Mouse (Mus musculus): Measurements from ENCODE around the gene Ly6g6e.

The Ly6g6e gene

DNA sequence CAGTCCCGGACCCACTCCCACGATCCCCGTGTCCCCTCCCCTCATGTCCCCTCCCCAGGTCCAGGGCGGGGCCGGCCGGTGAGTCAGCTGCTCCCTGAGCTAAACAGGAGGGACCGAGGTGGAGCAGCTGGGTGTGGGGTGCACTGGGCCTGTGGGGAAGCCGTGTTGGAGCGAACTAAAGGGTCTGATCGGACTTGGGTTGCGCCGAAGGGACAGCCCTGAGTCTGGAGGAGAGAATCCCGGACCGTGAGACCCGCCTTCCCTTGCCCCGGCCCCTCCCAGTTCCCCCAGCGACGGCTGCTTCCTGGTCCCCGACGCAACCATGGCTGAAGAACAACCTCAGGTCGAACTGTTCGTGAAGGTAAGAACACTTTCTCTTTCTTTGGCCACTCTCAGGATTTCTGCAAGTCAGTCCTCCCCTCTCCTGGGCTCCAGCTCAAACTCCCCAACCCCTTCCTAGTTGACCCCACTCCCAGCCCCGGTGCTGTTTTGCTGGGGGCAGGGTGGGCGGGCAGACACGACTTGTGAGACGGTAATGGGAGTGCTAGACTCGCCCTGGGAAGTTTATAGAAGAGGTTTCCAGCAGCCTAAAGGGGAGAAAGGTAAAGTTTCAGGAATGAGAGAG is 26.5 kb upstream of the Ly6g6e start:
- peak; percentile 84 to 91 for DNase-seq

DNA sequence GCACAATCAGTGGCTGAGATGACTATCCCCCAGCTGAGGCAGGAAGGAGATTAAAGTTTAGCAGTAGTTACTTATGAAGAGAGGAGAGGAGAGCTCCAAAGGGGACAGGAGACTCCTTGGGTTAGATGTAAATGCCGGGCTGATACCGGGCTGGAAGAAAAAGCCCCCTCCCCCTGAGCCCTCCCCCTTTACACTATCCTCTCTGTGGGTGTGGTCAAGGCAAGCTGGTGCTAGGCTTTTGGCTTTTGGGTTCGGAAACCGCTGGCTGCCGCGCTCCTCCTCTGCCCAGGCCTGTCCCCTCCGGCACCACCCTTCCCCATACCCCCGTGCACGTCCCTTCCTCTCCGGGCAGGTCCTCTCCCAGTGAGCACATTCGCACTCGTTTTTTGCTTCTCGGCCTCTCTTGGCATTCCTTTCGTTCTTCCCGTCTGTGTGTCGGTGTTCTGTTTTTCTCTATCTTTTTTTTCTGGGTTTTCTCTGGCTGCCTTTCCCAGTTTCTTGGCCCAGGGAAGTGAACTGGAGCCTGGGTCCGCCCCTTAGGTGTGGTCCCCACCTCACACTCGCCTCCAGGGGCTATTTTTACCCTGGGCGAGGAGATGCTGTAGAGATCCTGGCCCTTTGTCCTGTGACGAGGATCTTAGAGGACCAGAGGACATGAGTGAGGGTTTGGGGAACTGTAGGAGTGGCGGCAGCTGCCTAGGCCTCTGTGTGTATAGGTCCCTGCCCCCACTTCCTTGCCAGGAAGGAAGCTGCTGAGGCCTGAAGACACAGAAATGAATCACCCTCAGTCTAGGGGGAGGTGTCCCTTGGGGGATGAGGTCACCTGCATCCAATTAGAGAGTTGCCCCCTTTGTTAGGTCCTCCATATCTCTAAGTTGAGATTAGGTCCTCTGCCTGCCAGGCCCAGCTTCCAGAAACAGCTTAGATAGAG is 25.3 kb upstream of the Ly6g6e start:
- DNase-seq: peak; percentile 83 to 90

DNA sequence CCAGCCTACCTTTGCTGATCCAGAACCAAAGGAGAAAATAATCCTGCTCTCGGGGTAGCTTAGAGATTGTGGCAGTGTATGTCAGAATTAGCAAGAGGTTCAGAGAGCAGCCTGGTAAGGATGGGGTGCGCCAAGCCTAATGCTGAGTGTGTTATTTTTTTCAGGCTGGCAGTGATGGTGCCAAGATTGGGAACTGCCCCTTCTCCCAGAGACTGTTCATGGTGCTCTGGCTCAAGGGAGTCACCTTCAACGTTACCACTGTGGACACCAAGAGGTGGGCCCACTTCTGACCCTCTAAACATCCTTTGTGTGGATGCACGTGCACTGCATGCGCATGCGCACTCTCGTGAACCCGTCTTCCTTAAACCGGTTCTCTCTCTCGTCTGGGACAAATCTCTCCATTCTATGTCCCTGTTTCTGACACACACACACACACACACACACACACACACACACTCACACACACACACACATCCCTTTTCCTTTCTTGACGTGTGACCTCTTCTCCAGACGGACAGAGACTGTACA is 24.4 kb upstream of the Ly6g6e start:
- DNase-seq: peak in 1 of 2 experiments; percentile 28

DNA sequence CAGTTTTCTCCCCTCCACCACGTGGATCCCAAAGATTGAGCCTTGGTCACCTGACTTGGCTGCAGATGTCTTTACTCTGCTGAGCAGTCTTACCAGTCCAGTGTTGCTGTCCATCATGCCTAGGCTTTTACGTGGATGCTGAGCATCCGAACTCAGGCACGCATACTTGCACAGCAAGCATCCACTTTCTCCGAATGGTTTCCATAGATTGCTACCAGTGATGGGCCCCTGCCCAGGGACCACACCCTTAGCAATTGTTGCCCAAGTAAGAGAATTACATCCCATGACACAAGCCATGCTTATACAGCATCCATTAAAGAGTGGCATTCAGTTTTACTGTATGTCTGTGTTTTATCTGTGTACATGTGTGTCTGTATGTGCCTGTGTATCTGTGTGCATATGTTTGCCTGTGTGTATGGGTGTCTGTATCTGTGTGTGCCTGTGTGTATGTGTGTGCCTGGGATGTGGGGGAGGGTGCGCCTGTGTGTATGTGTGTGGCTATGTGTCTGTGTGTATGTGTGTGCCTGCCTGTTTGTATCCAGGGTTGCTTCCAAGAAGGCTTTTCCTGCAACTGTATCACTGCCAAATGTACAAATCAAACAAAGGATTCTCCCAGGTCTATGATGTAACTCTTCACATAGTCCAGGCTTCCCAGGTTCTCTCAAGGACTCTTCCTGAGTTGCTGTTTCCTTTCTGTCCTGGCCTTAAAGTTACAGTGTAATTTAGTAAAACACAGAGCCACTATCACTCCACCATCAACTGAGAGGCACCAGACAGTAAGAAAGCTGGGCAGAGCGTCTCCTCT is 20.8 kb upstream of the Ly6g6e start:
- peak in 1 of 2 experiments; percentile 51 for DNase-seq

DNA sequence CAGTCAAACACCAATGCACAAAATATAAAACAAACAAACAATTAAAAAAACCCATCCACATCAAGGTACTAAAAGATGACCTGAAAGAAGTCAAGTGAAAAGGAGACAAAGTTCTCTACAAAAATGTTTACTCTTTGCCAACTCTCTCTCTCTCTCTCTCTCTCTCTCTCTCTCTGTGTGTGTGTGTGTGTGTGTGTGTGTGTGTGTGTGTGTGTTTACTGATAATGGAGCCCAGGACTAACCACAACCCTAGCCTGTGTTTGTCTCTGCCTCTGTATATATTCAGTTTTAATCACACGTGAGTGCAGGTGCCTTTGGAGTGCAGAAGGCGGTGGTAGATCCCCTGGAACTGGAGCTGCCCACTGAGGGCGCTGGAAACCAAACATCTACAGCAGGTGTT is 19.6 kb upstream of the Ly6g6e start:
- DNase-seq: no peak

DNA sequence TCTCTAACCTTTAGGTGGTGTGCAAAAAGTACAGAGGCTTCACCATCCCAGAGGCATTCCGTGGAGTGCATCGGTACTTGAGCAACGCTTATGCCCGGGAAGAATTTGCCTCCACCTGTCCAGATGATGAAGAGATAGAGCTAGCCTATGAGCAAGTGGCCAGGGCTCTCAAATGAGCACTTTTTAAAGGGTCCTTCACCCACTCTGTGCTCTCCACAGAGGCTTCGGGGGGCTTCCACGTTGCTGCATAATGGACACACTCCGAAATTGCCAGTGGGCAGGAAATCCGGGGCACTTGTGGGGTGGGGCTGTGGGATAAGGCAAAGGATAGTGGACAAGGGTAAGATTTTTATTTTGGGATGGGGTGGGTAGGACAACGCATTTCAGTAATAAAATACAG is 18.4 kb upstream of the Ly6g6e start:
- DNase-seq: no peak

GRCm38 (mm10) chr17:35058911-35059892 is 17.5 kb upstream of the Ly6g6e start, which contains the start of gene Ddah2:
Gene Ddah2 (plus strand): TSS chr17:35059035.
- DNase-seq: peak; percentile 93 to 95

DNA sequence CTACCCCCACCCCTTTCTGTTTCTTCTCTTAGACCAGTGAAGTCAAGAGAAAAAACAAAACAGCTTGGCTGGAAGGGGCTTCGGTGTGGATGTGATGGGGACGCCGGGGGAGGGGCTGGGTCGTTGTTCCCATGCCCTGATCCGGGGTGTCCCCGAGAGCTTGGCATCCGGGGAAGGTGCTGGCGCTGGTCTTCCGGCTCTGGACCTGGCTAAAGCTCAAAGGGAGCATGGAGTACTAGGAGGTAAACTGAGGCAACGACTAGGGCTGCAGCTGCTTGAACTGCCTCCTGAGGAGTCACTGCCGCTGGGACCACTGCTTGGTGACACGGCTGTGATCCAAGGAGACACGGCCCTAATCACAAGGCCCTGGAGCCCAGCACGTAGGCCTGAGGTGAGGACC is 16.6 kb upstream of the Ly6g6e start:
- DNase-seq: peak in 1 of 2 experiments; percentile 50

GRCm38 (mm10) chr17:35060737-35061297 is 15.9 kb upstream of the Ly6g6e start:
- DNase-seq: peak; percentile 47 to 58

- peak in 1 of 2 experiments; percentile 23 for DNase-seq
Observed at GRCm38 (mm10) chr17:35061299-35061698, 15.4 kb upstream of the Ly6g6e start.

GRCm38 (mm10) chr17:35063466-35063865 is 13.2 kb upstream of the Ly6g6e start:
- no peak for DNase-seq

GRCm38 (mm10) chr17:35064378-35064877 is 12.3 kb upstream of the Ly6g6e start:
- no peak for DNase-seq

- DNase-seq: peak; percentile 77 to 88
Observed at GRCm38 (mm10) chr17:35064951-35065947, 11.5 kb upstream of the Ly6g6e start, which contains the start of gene Ly6g6c. Gene Ly6g6c (plus strand): TSS chr17:35065388.

DNA sequence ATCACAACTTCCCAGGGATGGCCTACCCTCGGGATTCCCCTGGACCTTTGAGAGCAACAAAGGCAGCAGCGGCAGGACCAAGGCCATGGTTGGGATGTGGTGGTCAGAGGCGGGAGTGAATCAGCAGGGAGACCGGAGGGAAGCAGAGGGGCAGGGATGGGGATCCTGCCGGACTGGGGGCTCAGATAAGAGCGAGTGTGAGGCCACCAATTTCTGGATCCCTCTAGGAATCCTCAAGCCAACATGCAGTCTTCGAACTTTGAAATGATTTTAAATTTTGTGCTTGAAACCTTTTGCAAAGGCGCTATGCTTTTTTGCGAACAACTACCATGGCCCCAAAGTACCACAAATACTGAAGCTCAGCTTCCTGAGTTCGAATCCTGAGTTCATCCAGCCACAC is 10.6 kb upstream of the Ly6g6e start, which contains the start of gene Mpig6b:
Gene Mpig6b (minus strand): TSS at position 101 of the 400 bp plus-strand sequence.
- no peak for DNase-seq

- DNase-seq: no peak
Observed at GRCm38 (mm10) chr17:35068213-35068914, 8.3 kb upstream of the Ly6g6e start.

DNA sequence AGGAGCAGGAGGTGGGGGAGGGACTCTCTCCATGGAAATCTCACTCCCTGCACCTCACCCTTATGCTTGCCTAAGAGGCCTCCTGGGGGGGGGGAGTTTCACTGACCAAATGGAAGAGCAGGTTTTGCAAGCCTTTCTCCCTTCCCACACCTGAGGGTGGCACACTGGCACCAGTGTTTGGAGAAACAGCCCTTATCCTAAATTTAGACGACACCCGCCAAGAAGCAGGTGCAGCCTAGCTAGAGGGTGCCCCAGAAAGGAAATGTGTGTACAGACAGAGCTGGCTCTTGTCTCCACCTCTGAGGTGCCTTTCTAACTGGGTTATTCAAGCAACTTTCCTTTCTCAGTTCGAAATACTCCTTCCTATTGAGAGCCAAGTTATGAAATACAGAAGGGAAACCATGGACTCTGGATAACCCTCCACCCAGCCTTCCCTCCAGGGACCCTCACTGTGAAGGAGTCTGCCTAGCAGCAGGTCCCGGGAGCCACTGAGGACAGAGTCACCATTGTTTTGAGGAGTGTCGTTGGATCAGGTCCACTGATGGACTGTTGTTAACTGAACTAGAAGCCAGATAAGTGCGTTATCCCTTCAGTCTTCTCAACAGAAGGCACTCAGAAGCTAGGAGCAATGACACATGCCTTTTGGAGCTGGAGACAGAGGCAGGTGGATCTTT is 6.0 kb upstream of the Ly6g6e start:
- DNase-seq: no peak

DNA sequence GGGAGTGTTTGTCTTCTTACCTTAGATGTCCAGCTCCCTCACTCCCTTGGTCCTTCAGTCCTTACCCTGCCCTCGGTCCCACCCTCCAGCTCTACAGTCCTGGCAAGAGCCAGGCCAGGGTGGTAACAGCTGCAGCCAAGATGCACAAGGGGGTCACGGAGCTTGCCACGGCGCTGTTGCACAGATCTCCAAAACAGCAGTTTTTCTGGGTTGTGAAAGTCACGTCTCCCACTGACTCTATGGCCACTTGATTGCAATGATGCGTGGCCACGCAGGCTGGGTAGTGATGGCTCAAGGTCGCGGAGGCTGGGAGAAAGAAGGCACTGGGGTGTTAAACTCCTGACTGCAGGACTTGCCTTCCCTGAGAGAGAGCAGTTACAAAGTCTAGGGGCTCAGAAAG is 5.2 kb upstream of the Ly6g6e start:
- peak in 1 of 2 experiments; percentile 59 for DNase-seq

GRCm38 (mm10) chr17:35074097-35074496 is 2.6 kb upstream of the Ly6g6e start:
- no peak for DNase-seq
